Mouse (Mus musculus) gonadal fat pad, adult 2 months (tissue): ENCODE results near the gene Krt17. TPM values are rescaled to one million over a fixed set of nuclear protein-coding genes. Genes with fewer than 3 reads are reported as not detected.
"Not testable (repeated sequence)": the region's sequence is repeated elsewhere in the genome, so short reads cannot be mapped to it uniquely, and the experiment has no call there.

Source experiments
- DNase-seq: peaks from one replicate; pipeline ENCODE4 v3.0.0-alpha.2; 2012; ENCODE audit warnings: low read depth
- polyA plus RNA-seq: library from polyadenylated mRNA; depleted of rRNA; stranded (reverse); fragments of >200 nt; gene quantifications from 2 replicates; pipeline ENCODE4 v1.2.3, GENCODE M21; 2012; rRNA removed

Krt17 gene
- polyA plus RNA-seq, 1 experiment, result 2.4 TPM

- no peak for DNase-seq
These were observed 1.5 kb upstream of the Krt17 start for GRCm38 (mm10) chr11:100262058-100262980.

- no peak for DNase-seq
These were observed 391 bp upstream of the Krt17 start for GRCm38 (mm10) chr11:100261235-100261605.

- DNase-seq, result no peak
These were observed 1.8 kb downstream of the Krt17 start for GRCm38 (mm10) chr11:100259079-100259478.

- DNase-seq, result no peak
These were observed 2.9 kb downstream of the Krt17 start for GRCm38 (mm10) chr11:100257967-100258366.

GRCm38 (mm10) chr11:100255514-100255913, 5.3 kb downstream of the Krt17 start:
- no peak for DNase-seq

- no peak for DNase-seq
These were observed 6.3 kb downstream of the Krt17 start for GRCm38 (mm10) chr11:100254360-100255090.

GRCm38 (mm10) chr11:100248852-100249465, 11.9 kb downstream of the Krt17 start, which contains the start of gene Krt16:
TSS of gene Krt16 (minus strand) at chr11:100248902.
- no peak for DNase-seq

- DNase-seq, result not testable (repeated sequence)
These were observed 14.4 kb downstream of the Krt17 start for GRCm38 (mm10) chr11:100246471-100246870.

- DNase-seq, result not testable (repeated sequence)
These were observed 20.6 kb downstream of the Krt17 start for GRCm38 (mm10) chr11:100240272-100240671.

- no peak for DNase-seq
These were observed 39.1 kb downstream of the Krt17 start for GRCm38 (mm10) chr11:100221741-100222140.

GRCm38 (mm10) chr11:100219304-100219703, 41.5 kb downstream of the Krt17 start:
- DNase-seq, result peak; percentile 93

GRCm38 (mm10) chr11:100208542-100208941, 52.3 kb downstream of the Krt17 start:
- DNase-seq, result no peak

- DNase-seq, result no peak
These were observed 53.3 kb downstream of the Krt17 start, which contains the start of gene Krt14 for GRCm38 (mm10) chr11:100207498-100207897. TSS of gene Krt14 (minus strand) at chr11:100207548.

Other genes with a start within 250 kb of the Krt17 start
- 0.09 TPM in 1 of 2 replicates, not detected in the other for gene Krt33a, start 244.8 kb downstream of the Krt17 start, polyA plus RNA-seq
- gene Krt33b, start 231.2 kb downstream of the Krt17 start, polyA plus RNA-seq, result not detected in 2 replicates
- not detected in 2 replicates for gene Krt34, start 219.5 kb downstream of the Krt17 start, polyA plus RNA-seq
- gene Krt31, start 210.5 kb downstream of the Krt17 start, polyA plus RNA-seq, result 0.16 and 0.19 TPM in 2 replicates
- gene Krt32, start 172.8 kb downstream of the Krt17 start, polyA plus RNA-seq, result 0.71 and 3.7 TPM in 2 replicates
- gene Krt35, start 164.8 kb downstream of the Krt17 start, polyA plus RNA-seq, result 0.13 and 0.35 TPM in 2 replicates
- gene Krt36, start 155.4 kb downstream of the Krt17 start, polyA plus RNA-seq, result 0.63 and 1.0 TPM in 2 replicates
- not detected in 2 replicates for gene Krt13, start 139.5 kb downstream of the Krt17 start, polyA plus RNA-seq
- gene Krt15, start 125.1 kb downstream of the Krt17 start, polyA plus RNA-seq, result 22.6 and 22.7 TPM in 2 replicates
- gene Krt19, start 112.4 kb downstream of the Krt17 start, polyA plus RNA-seq, result 181 and 213 TPM in 2 replicates
- gene Krt9, start 67.8 kb downstream of the Krt17 start, polyA plus RNA-seq, result 0.04 TPM in 1 of 2 replicates, not detected in the other
- 40.0 and 42.3 TPM in 2 replicates for gene Krt14, start 53.5 kb downstream of the Krt17 start, polyA plus RNA-seq
- gene Krt16, start 12.1 kb downstream of the Krt17 start, polyA plus RNA-seq, result not detected in 2 replicates
- not detected in 2 replicates for gene Krt42, start 8.8 kb upstream of the Krt17 start, polyA plus RNA-seq
- gene Eif1, start 58.9 kb upstream of the Krt17 start, polyA plus RNA-seq, result 113 and 130 TPM in 2 replicates
- gene Gast, start 73.4 kb upstream of the Krt17 start, polyA plus RNA-seq, result not detected in 2 replicates
- 27.5 and 36.4 TPM in 2 replicates for gene Hap1, start 95.1 kb upstream of the Krt17 start, polyA plus RNA-seq
- 213 and 239 TPM in 2 replicates for gene Jup, start 136.7 kb upstream of the Krt17 start, polyA plus RNA-seq
- gene P3h4, start 153.8 kb upstream of the Krt17 start, polyA plus RNA-seq, result 35.4 and 45.1 TPM in 2 replicates
- gene Fkbp10, start 154.7 kb upstream of the Krt17 start, polyA plus RNA-seq, result 33.1 and 34.4 TPM in 2 replicates
- 31.1 and 45.5 TPM in 2 replicates for gene Nt5c3b, start 180.8 kb upstream of the Krt17 start, polyA plus RNA-seq
- gene Klhl10, start 180.9 kb upstream of the Krt17 start, polyA plus RNA-seq, result 2.8 and 3.0 TPM in 2 replicates
- 5.8 and 8.7 TPM in 2 replicates for gene Klhl11, start 211.7 kb upstream of the Krt17 start, polyA plus RNA-seq